Mouse (Mus musculus) E14TG2a.4 (cell line): ENCODE data around the gene Mtus2.

Source experiments
- H3K27me3 ChIP-seq: 2 replicates; pipeline ENCODE4 v1.6.1; 2014; ENCODE audit warnings: low read length, control low read depth; ENCODE audit not compliant: insufficient read depth
- H3K36me3 ChIP-seq: 2 replicates; pipeline ENCODE4 v1.6.1; 2014; ENCODE audit warnings: low read length, control low read depth; ENCODE audit not compliant: insufficient read depth
- H3K4me1 ChIP-seq: replicated peaks from 2 replicates; pipeline ENCODE4 v1.6.1; 2014; ENCODE audit warnings: low read depth, low read length, control low read depth
- H3K4me3 ChIP-seq: replicated peaks from 2 replicates; pipeline ENCODE4 v1.5.1; 2014; ENCODE audit warnings: mild to moderate bottlenecking, low read length
- H3K9me3 ChIP-seq: 2 replicates; pipeline ENCODE4 v1.6.1; 2014; ENCODE audit warnings: low read length, control low read depth
- CTCF ChIP-seq: conservative IDR thresholded peaks from 2 replicates; pipeline ENCODE4 v1.5.1; 2014; ENCODE audit warnings: low read length
- NANOG ChIP-seq: IDR thresholded peaks from 2 replicates; pipeline ENCODE4 v1.6.1; 2014; ENCODE audit warnings: borderline replicate concordance, low read length, mixed read lengths
- POU5F1 ChIP-seq: IDR thresholded peaks from 2 replicates; pipeline ENCODE4 v1.6.1; 2014; ENCODE audit warnings: low read length, borderline replicate concordance

The Mtus2 gene

DNA sequence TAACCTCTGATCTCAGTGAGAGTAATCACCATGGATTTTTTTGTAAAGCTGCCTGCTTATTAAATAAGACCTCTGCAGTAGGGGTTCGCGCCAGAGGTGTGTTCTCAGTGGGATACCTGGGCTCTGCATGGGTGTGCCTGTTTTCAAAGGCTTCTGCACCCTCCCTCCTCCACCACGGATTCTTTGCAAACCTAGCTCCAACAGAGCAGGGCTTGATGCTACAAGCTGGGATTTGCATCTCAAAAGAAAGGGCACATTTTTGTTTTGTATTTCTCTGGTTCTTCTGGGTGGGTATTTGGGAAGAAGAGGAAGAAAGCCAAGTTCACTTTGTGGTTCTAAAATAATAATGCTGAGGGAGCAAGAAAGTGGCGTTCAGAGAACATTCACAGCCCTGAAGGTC is 48.1 kb downstream of the Mtus2 start:
- Histone ChIP-seq H3K9me3 (no peaks in the 10 kb centered on the region; the same call in 1 of the 2 replicates), H3K4me1 (peaks cover 35% of the 10 kb centered on the region), H3K36me3 (no peaks in the 10 kb centered on the region), H3K27me3 (no peaks in the 10 kb centered on the region), H3K4me3 (no peak overlapping the region)
- TF ChIP-seq POU5F1, result peak; percentile 52; the same call in 1 of the 2 replicates
- no peak for TF ChIP-seq NANOG
- no peak for TF ChIP-seq CTCF

DNA sequence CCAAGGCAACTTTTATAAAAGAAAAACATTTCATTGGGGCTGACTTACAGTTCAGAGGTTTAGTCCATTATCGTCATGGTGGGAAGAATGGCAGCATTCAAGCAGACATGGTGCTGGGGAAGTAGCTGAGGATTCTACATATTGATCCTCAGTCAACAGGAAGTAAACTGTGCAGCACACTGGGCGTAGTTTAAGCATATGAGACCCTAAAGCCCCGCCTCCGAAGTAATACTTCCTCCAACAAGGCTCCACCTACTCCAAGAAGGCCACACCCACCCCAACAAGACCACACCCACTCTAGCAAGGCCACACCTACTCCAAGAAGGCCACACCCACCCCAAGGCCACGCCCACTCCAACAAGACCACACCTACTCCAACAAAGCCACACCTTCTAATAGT is 55.0 kb downstream of the Mtus2 start:
- no peak for TF ChIP-seq POU5F1
- no peak for TF ChIP-seq CTCF
- TF ChIP-seq NANOG, result no peak
- Histone ChIP-seq H3K36me3 (no peaks in the 10 kb centered on the region), H3K9me3 (no peaks in the 10 kb centered on the region; the same call in 1 of the 2 replicates), H3K27me3 (no peaks in the 10 kb centered on the region), H3K4me1 (0 out of 2 replicates have a peak, but pooled peaks cover 2% of the 10 kb centered on the region), H3K4me3 (no peak overlapping the region)

DNA sequence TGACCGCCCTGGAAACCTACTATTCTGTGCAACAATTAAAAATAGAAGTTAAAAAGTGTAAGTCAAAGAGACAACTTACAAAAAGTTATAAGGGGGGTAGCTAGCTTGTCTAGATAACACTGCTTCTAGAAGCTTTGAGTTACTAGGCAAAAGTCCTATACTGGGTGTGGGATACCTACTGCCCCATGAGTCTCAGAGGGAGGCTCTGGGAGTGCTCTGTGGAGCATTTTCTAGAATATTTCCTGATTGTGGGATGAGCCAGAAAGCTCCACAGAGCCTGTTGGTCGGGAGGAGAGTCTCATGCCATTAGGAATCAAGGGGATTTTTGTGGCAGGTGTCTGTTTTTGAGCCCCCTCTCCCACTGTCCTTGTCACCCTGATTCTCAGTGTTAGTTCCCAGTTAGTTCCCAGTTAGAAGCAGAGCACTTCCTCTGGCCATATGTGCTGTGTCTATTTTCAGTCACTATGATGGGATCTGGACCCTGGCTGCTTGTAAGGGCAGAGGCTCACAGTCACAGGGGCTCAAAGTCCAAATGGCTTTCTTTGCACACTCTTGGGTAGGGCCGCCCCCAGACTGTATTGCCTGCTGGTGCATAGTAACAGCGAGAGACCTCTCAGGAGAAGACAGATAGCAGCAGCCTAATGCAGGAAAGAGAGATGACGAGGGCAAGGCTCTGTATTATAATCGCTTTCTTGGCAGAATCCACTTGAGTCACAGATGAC is 57.2 kb downstream of the Mtus2 start:
- H3K4me1 ChIP-seq, result no peaks in the 10 kb centered on the region
- H3K27me3 ChIP-seq, result no peaks in the 10 kb centered on the region
- H3K9me3 ChIP-seq, result peaks cover 6% of the 10 kb centered on the region; the same call in 1 of the 2 replicates
- TF ChIP-seq NANOG, result no peak
- no peak for TF ChIP-seq POU5F1
- TF ChIP-seq CTCF, result no peak
- H3K36me3 ChIP-seq, result no peaks in the 10 kb centered on the region
- H3K4me3 ChIP-seq, result no peak overlapping the region

DNA sequence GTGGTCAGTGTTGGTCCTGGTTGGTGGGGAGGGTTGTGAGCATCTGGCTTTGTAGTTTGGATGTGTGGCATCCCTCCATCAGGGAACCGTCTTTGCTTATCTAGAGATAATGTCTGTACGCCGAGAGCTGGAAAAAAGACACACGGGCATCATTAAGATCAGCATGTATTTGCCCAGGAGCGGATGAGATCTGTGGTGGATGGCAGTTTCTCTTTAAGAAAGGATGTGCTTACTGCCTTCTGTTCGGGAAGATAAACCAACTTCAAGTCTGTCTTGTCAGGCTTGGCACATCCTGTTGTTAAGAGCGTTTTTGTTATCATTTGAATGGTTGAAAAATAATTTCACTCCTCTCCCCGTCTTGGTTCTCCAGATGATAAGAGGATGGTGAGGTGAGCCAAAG is 58.3 kb downstream of the Mtus2 start:
- no peak for TF ChIP-seq POU5F1
- no peaks in the 10 kb centered on the region for H3K36me3 ChIP-seq
- peaks cover 6% of the 10 kb centered on the region; the same call in 1 of the 2 replicates for H3K9me3 ChIP-seq
- no peaks in the 10 kb centered on the region for H3K4me1 ChIP-seq
- no peak overlapping the region for H3K4me3 ChIP-seq
- H3K27me3 ChIP-seq, result no peaks in the 10 kb centered on the region

DNA sequence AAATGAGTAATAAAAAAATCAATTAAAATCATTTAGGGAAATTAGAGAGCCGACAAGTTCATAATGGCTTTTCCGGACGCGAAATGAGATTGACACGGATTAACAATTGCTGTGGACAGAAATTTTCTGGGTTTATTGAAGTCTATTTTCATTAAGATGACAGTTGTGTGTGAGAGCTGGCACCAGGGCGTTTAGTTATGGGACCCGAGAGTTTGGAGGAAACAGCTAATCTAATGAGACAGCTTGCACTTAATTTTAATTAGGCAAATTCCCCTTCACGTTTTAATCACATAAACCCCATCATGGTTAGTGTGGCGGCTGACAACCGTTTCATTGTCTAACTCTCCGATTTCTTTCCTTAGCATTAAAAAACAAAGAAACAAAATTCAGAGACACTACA is 60.3 kb downstream of the Mtus2 start:
- TF ChIP-seq POU5F1 (no peak), CTCF (no peak), NANOG (no peak)
- no peaks in the 10 kb centered on the region for H3K36me3 ChIP-seq
- no peaks in the 10 kb centered on the region for H3K4me1 ChIP-seq
- H3K4me3 ChIP-seq, result no peak overlapping the region
- no peaks in the 10 kb centered on the region for H3K27me3 ChIP-seq
- peaks cover 6% of the 10 kb centered on the region; the same call in 1 of the 2 replicates for H3K9me3 ChIP-seq

DNA sequence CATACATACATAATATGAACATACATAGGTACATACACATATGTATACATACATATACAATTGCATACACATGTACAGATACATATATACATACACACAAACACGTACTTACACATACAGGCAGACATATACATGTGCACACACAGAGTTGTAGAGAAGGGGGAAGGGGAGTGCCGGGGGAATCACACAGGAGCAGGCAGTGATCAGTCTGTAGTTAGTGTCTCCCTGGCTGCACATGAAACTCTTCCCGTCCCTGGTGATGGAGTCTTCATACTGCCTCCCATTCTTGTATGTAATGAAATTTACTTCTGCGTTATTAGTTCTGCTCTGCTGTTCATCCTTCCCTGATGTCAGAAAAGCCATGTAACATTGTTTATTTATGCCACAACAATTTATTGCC is 65.7 kb downstream of the Mtus2 start:
- no peak for TF ChIP-seq CTCF
- no peak for TF ChIP-seq NANOG
- TF ChIP-seq POU5F1, result no peak
- H3K4me1 ChIP-seq, result peaks cover 15% of the 10 kb centered on the region
- no peaks in the 10 kb centered on the region for H3K27me3 ChIP-seq
- no peak overlapping the region for H3K4me3 ChIP-seq
- H3K9me3 ChIP-seq, result peaks cover 2% of the 10 kb centered on the region; the same call in 1 of the 2 replicates
- no peaks in the 10 kb centered on the region for H3K36me3 ChIP-seq

DNA sequence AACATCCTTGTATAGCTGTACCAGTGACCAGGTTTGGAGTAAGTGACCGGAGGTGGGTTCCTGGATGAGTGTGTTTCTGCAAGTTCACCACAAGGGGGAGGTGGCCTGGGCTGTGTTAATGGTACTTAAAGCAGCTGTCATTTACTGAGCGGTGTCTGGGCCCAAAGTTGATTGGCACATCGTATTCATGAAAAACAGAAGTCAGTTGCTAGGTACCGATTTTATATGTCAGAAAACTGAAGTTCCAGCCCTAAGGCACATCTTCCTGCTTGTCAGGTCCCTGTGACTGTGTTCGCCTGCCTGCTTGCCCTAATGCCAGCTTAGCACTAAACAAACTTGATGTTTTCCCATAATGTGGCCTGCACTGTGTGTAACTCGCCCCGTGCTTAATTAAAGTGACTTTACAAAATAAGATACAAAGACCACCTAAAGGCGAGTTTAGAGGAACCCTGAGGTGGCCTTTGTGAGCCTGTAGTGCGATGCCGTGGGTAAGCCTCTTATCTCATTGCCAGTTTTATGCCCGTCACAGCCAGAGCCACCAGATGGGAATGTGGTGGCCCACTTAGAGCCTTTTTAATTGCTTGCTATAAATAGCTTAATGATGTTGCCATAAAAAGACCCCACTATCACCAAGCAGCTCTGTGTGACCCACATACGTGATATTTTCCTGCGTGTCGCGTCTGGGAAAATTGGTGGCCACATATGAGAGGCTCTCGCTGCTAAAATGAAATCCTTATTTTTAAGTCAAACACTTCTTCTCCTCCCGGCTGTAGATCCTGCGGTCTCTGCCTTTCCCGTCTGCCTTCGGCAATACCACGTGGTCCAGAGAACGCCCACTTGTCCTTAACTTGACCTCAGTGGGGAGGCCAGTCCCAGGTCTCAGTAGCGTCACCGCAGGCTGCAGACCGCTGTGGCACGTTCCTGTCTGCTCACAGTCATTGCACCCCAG is 69.6 kb downstream of the Mtus2 start:
- Histone ChIP-seq H3K4me3 (peak overlapping the region; percentile 68), H3K9me3 (no peaks in the 10 kb centered on the region), H3K4me1 (peaks cover 26% of the 10 kb centered on the region), H3K27me3 (no peaks in the 10 kb centered on the region), H3K36me3 (no peaks in the 10 kb centered on the region)
- TF ChIP-seq CTCF (peak; percentile 70), POU5F1 (no peak)

DNA sequence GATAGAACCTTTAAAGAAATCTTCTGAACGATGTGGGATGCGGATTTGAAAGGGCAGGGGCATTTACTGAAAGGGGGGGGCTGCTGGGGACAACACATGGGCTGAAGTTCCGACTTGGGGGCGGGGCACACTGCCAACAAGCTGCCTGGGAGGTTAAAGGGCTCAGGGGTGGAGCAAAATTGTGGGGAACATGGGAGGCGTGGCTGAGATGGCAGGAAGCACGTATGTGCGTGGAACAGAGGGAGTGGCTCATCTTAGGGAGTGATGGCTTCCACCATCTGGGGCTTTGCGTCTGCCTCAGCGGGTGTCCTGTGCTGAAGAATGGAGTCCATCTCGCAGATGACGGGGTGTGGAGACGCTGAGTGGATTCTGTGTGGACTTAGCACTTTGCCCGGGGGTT is 70.9 kb downstream of the Mtus2 start:
- Histone ChIP-seq H3K4me1 (peaks cover 26% of the 10 kb centered on the region), H3K4me3 (peak overlapping the region; percentile 68)

More for the DNA sequence above, 70.9 kb downstream of the Mtus2 start:
- no peak for TF ChIP-seq POU5F1
- Histone ChIP-seq H3K9me3 (no peaks in the 10 kb centered on the region), H3K27me3 (no peaks in the 10 kb centered on the region), H3K36me3 (no peaks in the 10 kb centered on the region)
